Mouse (Mus musculus): ENCODE measurements around the gene Gm11172.
"Not testable (repeated sequence)": the region's sequence is repeated elsewhere in the genome, so short reads cannot be mapped to it uniquely, and the experiment has no call there.

The Gm11172 gene

DNA sequence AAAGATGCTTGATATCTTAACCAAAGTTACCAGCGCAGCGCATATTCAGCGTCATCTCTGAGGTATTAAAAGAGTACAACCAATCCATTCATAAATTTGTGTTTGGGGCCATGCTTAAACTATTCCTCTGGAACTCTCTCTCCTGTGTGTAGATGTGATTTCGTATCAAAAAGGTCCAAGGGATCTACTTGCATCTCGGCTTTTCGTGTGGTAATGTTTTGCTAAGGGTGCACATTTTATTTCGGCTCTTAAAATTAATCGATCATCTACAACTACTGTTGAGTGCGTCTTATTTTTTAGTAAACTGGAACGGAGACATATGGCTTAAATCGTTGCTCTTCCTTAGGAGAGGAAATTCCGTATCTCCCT is 21.8 kb downstream of the Gm11172 start:
- no peak for DNase-seq (ENCODE audit: low spot score in 2 of 2)

DNA sequence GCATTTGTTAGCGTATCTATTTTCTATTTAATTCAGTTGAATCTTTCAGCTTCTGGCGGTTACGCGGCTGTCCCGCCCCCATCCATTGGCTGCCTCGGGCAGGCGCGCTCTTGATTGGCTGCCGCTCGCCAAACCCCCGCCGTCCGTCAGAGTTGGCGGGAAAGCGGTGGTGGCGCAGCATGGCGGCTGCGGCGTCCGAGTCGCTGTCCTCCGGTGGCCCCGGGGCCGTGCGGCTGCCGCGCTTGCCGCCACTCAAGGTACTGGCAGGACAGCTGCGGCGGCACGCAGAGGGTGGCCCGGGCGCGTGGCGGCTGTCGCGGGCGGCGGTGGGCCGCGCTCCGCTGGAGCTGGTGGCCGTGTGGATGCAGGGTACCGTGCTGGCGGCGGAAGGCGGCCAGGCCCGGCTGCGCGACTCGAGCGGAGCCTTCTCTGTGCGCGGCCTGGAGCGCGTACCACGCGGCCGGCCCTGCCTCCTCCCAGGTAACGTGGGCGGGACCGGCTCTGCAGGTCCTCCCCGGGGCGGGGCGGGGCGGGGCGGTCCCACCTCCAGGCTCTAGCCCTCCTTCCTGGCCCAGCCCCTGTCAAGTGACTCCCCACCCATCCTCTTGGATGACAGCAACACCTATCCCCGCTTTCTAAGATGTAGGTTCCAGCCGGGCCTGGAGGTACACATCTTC is 22.3 kb downstream of the Gm11172 start, which contains the start of gene Rmi2:
Rmi2 (plus strand) TSS at position 149 of the 677 bp plus-strand sequence.
- peak; percentile 81 to 85 for DNase-seq (ENCODE audit: low spot score in 2 of 2)

DNA sequence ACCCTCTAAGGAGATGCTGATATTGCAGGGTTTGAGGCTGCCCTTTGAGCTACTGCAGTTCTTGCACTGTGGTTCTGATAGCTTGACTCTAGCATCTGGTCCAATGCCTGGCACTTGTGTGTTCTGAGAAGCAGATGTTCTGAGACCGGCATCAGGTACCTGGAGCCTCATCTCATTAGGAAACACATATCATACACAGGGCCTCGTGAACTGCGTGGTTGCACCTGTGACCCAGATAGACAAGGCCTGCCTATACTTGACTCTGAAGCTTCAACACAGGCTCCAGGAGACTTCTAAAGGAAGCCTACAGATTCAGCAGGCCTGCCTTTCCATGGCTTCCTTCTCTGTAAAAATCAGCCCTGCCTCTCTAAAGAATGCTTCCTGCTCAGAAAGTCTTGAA is 23.7 kb downstream of the Gm11172 start:
- no peak for DNase-seq (ENCODE audit: low spot score in 2 of 2)

DNA sequence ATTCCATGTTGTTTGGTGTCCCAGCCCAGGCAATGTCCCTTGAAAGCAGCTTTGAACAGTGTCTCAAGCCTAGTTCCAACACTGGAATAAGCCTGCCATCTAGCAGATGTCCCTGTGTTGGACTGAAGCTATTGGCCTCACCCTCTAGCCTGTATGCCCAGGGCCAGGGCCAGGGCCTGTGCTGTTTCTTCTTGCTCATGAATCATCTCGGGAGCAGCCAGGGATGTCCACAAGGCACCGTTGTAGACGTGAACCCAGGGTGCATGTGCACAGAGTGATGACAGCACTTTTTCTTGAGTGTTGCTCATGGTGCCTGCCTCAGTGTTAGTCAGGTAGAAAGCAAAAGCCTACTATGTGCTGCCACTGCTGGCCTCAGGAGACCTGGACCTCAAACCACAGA is 24.5 kb downstream of the Gm11172 start:
- no peak for DNase-seq (ENCODE audit: low spot score in 2 of 2)

DNA sequence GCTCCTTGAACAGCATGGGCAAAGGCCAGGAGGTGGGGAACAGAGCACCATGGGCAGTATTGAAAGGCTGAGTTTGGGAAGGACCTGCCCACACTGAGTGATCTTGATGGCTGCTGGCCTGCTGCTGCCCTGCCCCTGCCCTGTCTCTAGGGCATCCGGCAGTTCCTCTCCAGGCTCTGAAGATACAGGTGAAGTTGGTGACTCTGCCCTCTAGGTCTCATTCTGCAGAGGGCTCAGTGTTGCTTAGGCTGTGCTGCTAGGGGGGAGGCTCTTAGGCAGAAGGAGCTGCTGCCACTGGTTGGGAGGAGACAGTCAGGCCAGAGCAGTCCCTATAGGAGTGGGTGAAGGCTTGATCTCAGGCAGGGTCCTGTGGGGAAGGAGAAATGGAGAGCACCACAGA is 25.2 kb downstream of the Gm11172 start:
- DNase-seq (ENCODE audit: low spot score in 2 of 2), result no peak

DNA sequence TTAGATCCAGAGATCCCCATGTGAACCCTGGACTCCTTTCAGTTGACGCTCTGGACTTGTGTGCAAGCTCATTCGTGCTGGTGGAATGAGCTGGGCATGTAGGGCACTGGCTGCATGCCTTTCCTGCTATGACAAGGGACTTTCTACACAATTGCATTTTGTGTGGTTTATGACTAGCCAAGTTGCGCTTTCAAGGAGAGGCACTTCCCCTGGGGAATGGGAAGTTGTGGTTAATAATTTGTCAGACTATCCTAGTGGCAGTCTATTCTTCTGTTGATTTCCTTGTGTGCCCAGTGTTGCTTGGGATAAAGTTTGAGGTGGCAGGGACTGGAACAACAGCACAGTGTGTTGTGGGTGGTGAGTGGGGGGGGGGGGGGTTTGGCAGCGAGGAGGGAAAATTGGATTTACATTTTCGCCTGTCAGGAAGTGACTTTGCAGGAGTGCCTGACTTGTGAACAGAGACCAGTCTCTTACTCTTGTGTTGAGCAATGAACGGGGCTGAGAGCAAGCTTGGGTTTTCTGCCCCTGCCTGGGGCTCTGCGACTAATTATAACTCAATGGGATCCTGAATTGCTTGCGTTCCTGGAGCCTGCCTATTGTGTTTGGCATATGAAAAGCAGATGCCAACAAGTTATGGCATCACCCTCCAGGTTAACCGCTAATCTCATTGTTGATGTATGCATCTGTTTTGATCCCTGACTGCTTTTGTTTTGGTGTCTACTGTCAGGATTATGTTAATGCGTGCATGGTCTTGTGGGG is 26.0 kb downstream of the Gm11172 start:
- DNase-seq (ENCODE audit: low spot score in 2 of 2), result no peak

DNA sequence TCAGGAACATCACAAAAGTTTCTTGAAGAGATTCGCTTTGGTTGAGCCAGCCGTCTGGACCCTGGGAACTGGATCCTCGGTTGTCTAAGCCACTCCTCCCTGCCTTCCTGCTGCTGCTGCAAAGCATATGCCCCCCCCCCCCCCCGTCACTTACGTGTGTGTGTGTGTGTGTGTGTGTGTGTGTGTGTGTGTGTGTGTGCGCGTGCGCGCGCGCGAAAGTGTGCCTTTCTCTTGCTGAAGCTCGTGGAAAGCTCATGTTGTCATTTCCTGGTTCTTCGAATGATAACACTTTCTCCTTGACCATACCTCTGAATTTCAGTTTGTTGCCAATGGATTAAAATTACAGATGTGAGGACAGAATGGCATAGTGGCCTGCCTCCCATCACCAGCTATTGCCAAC is 27.3 kb downstream of the Gm11172 start:
- no peak for DNase-seq (ENCODE audit: low spot score in 2 of 2)

DNA sequence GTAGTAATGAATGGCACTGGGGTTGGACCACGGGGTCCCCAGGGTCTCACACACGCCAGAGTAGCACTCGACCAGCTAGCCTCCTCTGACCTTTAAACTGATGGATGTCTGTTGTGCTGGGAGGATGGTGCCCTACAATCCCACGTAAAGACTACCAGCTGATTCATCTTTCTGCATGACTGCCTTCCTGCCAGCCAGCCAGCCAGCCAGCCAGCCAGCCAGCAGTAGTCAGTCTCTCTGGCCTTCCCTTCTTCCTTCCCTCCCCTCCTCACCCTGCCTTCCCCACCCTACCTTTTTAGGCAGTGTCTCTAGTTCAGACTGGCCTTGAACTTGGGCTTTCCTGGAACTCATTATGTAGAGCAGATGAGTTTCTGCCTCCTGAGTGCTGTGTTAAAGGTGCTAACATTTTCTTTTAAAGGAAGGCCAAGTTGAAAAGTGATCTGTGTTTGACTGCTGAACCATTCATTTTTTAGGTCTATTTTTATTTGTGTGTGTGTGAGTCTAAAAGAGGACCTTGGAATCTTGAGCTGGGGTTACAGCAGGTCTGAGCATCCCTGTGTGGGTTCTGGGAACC is 29.7 kb downstream of the Gm11172 start:
- no peak for DNase-seq (ENCODE audit: low spot score in 2 of 2)

DNA sequence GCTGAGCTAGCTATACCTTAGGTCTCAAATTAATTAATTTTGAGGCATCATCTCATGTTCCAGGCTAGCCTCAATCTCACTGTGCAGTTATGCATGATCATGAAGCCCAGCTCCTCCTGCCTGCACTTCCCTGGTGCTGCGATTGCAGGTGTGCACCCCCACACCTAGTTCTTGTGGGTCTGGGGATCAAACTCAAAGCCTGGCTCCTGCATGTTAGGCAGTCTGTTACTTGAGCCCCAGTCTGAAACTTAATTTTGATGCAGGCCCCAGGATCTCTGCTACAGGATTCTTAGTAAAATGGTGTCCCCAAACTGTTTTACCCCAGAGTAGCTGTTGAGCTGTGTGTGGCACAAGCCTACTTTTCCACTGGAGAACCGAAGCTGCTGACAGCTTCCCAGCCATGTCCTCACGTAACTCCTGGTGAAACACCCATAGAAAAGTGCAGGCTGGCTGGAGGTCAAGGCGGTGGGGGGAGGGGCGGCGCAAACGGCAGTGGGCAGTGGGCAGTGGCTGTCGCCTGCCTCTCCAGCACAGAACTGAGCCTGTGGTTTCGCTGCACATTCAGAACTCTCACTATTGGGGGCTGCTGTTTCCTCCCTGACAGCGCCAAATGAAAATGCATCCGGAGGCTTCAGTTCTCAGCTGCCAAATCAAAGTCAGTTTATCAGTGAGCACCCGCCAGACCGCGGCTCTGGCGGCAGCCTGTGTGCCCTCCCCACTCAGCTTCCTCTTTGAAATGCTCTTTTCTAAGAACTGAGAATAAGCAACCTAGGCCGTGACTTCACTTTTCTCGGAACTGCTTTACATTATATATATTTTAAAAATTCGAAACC is 31.0 kb downstream of the Gm11172 start:
- DNase-seq (ENCODE audit: low spot score in 2 of 2), result no peak

DNA sequence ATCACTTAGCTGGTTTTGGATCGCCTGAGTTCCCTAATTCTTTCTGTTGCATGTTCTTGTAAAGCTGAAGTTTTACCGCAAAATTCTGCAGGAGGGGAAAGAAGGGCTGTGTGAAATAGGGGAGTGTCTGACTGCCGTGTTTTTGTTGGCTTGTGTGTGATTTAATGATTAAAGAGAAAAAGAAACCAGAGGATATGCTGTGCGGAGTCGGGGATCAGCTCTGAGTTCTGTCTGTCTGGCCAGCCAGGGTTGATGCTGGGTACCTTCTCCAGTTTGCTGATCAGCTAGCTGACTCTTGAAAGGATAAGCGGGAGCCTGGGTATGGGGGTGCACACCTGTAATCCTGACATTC is 31.6 kb downstream of the Gm11172 start:
- DNase-seq (ENCODE audit: low spot score in 2 of 2), result no peak

DNA sequence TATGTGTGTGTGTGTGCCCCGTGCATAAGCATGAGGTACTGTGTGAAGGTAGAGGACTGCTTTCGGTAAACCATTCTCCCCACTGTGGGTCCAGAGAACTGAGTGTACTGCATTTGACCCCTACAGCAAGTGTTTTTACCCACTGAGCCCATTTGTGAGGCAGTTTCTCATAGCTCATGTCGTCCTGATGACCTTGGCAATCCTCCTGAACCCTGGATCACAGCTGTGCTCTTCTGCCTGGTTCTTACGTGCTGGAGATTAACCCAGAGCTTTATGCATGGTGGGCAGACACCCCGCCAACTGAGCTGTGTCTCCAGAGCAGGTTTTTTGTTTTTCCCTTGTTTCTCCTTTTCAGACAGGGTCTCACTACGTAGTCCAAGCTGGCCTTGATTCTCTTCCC is 33.2 kb downstream of the Gm11172 start:
- no peak for DNase-seq (ENCODE audit: low spot score in 2 of 2)

DNA sequence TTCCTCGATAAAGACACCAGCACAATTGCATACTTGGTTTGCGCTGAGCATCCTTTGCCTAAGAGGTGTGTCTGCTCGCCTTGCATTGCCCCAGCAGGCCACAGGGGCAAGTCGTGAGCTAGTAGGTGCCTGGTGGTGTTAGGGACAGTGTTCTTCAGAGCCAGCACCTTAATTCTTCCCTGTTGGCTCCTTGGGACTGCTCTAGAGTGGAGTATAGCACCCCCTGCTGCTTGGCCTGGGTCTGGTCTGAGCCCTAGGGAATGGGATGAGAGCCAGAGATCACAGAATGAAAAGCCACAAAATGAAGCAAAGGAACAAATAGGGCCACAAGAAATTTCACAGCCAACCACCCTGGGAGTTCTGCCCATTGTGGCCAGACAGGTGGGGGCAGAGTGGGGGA is 33.8 kb downstream of the Gm11172 start:
- DNase-seq (ENCODE audit: low spot score in 2 of 2), result no peak

DNA sequence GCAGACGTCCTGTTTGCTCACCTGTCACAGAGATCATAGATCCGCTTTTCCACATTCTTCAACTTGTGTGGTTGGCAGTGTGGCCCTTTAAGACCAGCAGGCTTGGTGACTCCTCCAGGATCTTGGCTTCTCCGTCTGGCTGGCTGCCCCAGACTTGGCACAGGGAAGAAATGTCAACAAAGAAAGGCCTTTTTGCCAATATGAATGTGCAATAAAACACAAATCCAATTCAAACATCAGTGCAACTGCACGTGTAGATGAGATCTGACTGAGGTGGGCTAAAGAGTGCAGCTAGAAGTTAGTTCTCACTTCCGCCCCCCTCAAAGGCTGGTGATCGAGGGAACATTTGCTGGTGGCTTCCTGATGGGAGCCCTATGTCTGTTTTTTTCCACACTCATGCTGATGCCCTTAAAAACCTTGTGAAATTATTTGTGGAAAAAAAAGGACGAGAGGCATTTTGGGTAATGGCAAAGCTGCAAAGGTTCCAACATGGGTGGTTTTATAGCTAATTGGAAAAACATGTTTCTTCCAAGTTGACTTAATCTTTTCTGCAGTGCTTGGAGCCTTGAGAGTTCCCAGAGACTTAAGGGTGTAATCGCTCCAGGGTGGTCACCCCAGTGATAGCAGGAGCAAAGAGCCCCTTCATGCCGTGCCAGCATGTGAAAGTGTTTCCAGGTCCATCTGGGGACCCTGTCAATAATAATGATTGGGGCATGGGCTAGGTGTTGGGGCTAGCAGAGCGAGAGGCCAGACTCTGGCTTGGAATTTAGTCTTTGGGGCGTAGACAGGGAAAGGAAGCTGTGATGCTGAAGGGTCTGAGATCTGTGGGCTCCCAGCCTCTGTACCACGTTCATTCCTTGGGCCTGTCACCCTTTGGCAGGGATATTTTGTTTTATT is 37.5 kb downstream of the Gm11172 start:
- peak in 1 of 2 experiments; percentile 65 for DNase-seq (ENCODE audit: low spot score in 2 of 2)

DNA sequence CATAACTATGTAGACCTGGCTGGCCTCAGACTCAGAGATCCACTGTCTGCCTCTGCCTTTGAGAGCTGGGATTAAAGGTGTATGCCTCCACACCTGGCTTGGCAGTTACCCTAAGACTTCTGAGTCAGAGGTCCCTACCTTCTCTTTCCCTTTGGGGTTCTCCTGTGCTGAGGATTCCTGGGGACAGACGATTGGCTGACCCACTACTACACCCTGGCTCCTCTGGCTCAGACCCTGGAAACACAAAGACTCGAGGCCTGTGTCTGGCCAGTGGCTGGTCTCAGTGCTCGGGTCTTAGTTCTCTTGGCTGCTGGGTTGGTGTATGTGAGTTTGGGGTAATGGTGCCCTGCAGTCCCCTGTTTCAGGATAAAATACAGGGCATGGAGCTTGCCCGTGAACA is 38.2 kb downstream of the Gm11172 start:
- no peak for DNase-seq (ENCODE audit: low spot score in 2 of 2)

DNA sequence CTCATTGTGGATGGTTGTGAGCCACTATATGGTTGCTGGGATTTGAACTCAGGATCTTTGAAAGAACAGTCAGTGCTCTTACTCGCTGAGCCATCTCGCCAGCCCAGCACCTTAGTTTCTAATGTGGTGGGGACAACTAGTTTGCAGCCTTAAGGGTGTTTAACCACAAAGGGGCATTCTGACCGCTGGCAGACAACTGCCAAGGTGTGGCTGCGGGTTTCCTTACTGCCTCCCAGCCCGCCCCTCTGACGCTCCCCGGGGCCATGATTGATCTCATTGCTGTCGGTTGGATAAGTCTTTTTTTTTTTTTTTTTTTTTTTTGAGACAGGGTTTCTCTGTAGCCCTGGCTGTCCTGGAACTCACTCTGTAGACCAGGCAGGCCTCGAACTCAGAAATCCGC is 39.5 kb downstream of the Gm11172 start:
- not testable (repeated sequence) for DNase-seq (ENCODE audit: low spot score in 2 of 2)

DNA sequence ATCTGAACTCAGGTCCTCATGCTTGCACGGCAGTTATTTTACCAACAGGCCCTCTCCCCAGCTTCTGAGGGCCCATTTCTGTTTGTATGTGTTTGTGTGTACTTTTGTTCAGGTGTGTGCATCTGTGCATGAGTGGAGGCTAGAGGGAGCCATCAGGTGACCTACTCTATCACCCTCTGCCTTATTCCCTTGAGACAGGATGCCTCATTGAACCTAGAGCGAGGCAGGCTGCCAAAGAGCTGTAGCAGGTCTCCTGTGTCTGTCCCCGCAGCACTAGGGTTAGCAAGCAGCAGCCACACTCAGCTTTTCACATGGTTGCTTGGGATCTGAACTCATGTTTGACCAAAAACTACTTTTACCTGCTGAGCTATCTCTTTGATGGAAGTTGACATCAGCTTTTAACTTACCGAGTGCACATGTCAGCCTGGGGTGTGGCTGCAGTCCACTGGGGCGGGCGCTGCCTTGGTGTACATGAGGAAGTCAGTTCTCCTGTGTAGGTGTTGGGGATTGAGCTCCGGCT is 47.1 kb downstream of the Gm11172 start:
- DNase-seq (ENCODE audit: low spot score in 2 of 2), result no peak

DNA sequence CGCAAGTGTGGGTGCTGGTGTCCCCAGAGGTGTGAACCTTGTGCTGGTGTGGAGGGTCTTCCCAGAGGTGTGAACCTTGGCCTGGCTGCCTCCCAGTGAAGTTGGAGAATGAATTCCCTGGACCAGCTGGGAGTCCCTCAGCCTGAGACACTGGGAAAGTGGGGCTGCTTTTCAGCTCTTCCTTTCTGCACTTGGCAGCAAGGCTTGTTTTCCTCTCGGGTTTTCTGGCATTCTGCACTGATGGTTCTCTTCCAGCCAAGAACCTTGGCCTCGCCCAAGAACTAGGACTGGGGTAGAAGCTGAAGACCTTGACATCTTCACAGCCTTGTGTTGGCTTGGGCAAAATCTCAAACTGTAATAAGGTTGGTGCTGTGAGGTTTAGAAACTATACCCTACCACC is 48.7 kb downstream of the Gm11172 start:
- peak in 1 of 2 experiments; percentile 39 for DNase-seq (ENCODE audit: low spot score in 2 of 2)

All from urinary bladder, postnatal 4 days (tissue).